Mouse (Mus musculus): ENCODE data around the gene Scgn.

Gene Scgn

DNA sequence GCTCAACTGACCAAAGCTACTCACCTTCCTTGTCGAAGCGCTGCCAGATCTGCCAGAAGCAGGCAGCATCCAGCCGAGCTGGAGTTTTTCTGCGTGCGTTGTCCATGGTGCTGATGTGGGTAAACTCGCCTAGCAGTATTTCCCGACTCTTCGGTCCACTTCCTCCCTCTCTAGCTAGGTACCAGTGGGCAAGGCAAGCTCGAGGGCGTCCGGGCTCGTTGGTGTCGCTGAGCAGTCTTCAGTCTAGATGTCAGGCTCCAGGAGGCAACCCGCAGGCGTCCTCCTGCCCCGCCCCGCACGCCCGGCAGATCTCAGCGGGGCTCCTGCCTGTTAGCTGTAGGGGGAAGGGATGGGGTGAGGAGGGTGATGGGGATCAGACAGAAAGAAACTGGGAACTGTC is at the start of gene Scgn:
Scgn (minus strand) TSS at position 287 of the 400 bp plus-strand sequence.
- peak; percentile 68 for DNase-seq (ENCODE audit: low spot score)

DNA sequence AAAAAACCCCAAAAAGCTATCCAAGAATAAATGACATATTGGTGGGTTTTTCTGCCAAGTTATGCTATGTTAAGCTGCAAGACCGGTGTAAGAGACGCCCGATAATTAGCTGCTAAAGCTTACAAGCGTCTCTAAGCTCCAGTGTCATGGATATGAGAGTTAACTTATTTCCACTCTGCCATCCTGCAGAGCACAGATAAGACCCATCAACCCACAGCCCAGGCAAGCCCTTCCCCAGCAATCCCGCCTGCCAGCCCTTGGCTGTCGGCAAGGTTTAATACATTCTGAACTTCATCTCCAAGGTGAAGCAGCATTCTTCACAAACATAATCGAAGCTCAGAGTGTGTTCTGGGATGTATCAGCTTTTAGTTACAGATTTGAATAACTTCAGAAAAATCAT is 49.2 kb upstream of the Scgn start:
- DNase-seq (ENCODE audit: low spot score), result no peak

DNA sequence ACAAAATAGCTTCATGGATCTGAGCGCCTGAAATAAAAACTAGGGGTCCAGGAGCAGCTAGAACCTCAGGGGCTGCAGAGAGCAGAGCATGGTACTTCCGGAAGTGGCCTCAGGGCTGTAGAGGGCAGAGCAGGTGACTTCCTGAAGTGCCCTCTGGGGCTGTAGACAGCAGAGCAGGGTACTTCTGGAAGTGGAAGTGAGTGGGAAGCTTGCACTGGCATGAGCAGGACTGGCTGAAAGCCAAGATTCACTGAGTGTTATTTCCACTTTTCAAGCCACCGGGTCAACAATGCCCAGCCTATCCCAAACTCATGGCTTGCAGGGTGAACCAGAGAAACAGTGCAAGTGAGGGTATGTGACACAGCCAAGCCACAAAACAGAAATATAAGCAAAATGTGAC is 46.5 kb upstream of the Scgn start:
- DNase-seq (ENCODE audit: low spot score), result no peak

DNA sequence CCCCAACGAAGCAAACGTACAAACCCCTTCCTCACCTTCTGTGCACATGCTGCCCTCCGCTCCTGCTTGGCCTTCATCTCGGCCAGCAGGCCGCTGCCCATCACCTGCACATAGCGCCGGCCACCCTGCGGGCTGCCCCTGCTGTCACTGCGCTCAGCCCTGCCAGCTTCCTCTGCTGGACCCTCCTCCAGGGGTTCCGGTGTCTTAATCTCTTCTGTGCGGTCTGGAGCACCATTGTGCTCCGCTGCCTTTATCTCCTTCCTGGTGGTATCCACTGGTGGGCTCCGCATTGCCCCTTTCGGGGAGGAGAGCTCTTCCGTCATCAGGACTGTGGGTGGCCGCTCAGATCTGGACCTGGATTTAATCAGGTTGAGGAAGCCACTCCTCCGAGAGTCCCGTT is 45.1 kb upstream of the Scgn start:
- DNase-seq (ENCODE audit: low spot score), result no peak

DNA sequence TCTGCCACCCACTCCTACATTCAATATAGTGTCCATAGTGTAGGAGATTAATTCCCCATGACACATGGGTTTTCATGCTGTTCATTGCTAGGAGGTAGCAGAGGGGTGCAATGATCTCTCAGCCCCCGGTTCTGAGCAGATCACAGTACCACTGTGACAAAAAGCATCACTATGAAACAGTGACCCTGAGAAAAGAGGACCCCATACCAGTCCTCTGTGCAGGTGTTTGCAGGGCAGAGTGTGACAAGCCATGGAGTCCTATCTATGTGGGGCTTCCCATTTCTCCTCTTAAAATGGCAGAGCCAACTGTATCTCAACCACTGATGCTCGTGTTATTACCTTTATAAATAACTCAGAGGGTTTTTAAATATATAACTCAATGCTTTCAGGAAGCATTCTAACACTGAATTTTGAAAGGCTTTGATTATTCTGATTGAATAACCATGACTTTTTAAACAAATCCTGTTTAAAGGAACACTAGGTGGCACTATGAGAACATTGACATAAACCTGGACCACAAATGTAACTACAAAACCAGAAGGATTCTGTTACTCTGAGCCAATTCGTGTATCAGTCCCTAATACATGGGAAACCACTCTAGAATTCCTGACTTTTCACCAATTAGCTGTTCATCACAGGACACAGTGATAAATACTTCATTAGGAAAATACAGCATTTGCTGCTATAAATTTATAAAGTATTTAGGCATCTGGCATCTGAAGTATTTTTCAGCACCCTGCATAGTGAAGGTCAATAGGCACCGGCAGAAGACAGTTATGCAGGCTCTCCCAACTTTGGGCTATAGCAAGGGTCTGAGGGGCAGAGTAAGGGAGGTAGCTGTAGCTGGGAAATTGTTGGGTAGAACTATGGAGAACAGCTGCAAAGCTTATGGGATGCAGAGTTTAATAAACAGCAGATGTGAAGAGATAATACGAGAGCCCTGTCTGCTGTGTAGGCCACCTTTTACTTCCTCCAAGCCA is 36.5 kb upstream of the Scgn start:
- no peak for DNase-seq (ENCODE audit: low spot score)

DNA sequence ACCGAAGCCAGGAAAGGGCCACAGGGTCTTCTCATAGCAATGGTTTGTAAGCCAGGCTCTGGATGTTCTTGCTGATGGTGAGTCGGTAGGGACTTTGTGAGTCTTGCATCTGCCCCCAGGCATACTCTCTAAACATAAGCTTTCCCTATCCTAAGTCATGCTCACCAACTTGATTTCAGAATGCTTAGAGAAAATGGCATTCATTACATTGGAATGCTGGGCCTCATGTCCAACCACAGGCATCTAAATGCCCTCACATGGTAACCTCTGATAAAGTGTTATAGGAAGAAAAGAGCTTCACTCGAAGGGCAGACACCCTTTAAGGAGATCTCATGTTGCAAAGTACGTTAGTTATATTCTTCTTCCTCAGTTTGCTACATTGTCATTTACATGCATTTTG is 27.5 kb upstream of the Scgn start:
- no peak for DNase-seq (ENCODE audit: low spot score)

DNA sequence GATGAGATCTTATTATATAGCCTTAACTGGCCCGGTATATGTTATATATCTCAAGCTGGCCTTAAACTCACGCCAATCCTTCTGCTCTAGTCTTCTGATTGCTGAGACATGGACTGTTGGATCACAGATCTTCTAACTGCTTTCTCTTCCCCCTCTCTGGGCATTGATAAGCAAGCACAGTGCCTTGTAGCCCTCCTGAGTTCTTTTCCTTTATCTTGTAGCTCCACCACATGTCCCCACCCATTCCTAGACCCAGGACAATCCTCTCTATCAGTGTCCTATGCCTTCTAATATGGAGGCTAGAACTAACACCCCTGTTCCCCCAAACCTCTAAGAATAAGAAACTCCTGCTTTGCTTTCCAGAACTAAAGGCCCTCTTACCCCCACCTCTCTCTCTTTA is 14.5 kb upstream of the Scgn start:
- no peak for DNase-seq (ENCODE audit: low spot score)

DNA sequence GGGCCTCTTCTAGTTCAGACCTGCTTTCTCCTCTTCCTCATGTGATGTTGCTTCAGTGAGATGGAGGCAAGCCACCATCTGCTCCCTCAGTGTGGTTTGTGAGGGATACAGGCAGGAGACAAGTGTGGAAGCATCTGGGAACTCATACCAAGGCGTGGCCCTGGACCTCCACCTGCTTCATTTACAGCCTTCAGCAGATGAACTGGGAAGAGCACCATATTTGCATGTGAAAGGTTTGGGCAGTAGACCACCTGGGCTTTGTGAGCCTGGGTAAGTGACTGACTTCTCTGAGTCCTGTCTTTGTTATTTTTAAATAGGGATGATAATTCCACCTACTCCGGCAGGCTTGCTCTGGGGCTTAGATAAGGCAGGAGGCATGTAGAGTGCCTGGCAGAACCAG is 10.8 kb upstream of the Scgn start:
- DNase-seq (ENCODE audit: low spot score), result no peak

DNA sequence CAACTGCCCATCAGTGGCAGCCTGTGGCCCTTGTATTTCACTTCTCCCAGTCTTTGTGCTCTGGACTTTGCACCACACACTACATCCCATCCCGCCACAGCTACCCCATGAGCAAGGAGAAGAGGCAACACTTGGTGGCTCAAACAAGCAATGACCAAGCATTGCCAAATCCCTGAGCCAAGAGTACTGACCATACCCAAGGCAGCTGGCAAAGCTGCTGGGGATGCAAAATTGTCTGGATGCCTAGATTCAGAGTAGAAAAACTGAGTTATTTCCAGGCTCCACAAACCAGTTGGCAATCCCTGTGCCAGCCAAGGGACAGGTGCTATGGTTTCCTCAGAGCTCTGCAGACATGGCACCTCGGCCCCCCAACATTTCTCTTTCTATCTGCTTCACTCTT is 10.1 kb upstream of the Scgn start:
- DNase-seq (ENCODE audit: low spot score), result no peak

DNA sequence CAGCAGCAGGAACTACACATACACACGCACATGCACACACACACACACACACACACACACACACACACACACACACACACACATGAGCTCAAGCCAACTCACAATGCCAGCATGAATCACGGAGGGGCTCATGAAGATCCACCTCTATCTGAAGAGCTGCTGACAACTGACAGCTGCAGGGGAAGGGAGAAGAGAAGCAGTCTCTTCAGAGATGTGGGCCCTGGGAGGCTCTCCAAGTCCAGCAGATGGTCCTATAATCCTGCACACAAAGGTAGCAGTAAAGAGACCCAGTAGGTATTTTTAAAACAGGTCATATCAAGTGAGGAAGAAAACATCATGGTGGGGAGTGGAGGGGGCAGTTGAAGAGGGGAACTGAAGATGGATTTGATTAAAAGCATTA is 7.8 kb upstream of the Scgn start:
- DNase-seq (ENCODE audit: low spot score), result no peak

DNA sequence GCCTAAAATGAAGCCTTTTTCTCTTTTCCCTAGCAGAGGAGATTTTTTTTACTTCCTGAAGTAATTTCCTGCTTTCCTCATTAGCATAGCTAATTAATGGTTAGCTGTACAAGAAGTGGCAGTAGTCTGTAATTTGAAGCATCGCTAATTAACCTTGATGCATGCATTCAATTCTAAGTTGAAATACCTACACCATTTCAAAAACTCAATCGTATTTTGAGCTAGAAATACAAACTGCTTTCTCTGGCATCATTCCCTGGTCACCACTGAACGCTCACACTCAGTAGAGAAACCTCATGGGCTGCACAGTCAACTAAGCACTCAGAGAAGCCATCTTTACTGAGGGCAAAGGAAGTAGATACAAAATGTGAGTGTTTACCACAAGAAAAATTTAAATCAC is 3.7 kb upstream of the Scgn start:
- no peak for DNase-seq (ENCODE audit: low spot score)

DNA sequence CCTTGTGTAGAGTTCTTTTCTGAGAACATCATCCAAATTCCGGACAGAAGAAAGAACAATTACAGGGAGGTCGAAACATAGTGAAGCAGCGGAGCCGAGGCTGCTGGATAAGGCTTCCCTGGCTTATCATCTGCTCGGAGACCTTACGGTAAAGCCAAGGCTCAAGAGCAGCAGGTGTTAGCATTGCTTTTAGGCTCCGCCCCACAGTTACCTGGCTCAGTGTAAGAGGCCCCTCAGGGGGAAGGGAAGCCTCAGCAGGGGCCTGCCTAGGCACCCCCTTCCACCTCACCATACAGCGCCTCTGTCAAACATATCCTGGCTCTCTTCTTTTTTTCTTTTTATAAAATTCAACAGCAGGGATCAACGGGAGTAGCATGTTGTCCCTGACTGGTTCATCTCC is 3.0 kb upstream of the Scgn start:
- DNase-seq (ENCODE audit: low spot score), result no peak

DNA sequence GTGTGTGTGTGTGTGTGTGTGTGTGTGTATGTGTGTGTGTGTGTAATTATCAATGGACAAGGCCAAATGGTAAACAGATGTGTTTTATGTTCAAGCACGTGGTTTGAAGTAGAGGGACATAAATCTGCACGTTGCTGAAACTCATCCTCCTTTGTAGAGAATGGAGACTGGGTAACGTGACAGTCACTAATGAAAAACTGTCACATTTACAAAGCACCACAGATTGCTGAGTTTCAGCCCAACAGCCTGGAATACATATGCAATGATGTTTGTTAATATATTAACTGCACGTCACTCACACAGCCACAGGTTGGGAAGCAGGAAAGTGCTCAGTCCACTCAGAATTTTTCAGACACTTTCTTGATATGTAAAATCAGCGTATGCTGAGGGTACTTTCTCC is 563 bp downstream of the Scgn start:
- DNase-seq (ENCODE audit: low spot score), result no peak

DNA sequence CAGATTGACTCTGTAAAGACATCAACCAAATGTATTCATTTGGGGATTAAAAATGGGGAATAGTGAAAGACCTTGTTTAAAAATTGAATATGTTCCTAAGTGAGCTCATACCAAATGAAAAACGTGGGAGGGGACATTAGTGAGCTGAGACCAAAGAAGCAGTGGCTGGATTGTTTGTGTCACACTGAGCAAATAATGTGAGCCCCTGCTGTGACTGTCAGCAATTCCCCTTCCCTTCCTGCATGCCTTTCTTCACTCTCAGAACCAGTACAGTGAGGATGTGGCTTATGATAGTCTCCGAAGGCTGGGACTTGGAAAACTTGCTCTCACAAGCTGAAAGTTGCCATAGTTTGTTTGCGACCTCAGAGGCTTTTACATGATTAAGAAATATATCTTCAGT is 5.9 kb downstream of the Scgn start:
- no peak for DNase-seq (ENCODE audit: low spot score)

DNA sequence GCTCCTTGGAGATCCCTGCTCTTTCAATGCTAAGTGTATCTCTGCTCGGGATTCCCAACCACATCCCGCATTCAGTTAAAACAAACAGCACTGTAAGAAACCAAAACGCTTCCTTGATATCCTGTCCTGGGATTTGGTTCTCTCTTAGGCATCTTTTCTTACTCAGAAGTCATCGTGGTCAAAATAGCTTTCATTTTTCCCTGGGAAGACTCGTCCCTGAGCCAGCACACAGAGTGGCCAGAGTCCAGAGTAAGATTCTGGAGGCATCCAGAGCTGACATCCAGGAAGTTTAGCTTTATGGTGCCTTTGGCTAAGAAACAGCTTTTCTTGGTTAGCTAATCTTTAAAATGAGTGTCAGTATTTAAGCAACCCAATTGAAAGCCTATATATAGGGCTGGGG is 18.7 kb downstream of the Scgn start:
- DNase-seq (ENCODE audit: low spot score), result no peak

DNA sequence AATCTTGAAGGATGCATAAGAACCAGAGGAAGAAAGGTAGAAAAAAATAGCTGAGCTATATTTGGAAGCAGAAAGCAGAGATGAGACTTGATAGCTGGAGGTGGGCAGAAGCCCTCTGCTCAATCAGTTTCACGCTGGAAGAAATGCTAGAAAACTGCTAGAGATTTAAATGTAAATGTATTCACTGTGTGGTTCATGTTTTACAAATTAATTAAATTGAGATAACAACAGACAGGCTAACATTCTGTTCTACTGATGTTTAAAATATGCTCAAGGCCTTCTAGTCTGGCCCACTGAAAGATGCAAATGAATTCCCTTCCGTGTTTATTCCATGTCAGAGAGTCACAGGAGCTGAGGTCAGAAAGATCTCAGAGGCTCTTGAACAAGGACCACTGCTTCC is 19.1 kb downstream of the Scgn start:
- DNase-seq (ENCODE audit: low spot score), result no peak

DNA sequence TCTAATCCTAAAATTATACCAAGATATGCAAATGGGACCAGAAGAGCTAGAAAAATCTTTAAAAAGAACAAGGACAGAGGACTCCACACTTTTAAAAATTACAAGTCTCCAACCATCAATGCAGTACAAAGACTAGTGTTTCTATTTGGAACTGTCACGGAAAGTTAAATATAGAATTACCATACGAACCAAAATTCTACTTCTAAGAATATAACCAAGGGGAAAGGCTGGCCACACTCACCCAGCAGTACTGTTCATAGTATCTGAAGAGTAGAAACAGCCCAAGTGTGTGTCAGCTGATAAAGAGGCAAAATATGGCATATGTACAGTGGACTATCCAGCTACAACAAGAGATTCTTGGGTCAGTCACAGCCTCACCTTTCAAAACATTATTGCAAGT is 26.1 kb downstream of the Scgn start:
- DNase-seq (ENCODE audit: low spot score), result no peak

DNA sequence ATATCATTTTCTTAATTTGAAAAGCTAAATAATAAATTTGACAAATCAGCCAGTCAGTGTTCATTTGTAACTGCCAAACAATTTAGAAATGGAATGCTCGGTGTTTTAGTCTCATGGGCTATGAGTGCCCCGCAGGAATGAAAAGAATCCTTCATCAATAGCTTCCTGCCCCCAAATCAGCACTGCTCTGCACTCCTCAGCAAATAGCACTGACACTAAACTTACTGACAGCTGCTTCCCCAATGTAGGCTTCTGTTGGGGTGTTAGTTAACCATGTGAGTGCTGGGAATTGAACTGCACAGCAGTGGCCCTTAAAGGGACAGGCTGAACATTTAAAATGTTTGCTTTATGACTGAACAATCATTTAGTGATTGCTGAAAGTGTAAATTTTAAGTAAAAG is 31.2 kb downstream of the Scgn start:
- no peak for DNase-seq (ENCODE audit: low spot score)

DNA sequence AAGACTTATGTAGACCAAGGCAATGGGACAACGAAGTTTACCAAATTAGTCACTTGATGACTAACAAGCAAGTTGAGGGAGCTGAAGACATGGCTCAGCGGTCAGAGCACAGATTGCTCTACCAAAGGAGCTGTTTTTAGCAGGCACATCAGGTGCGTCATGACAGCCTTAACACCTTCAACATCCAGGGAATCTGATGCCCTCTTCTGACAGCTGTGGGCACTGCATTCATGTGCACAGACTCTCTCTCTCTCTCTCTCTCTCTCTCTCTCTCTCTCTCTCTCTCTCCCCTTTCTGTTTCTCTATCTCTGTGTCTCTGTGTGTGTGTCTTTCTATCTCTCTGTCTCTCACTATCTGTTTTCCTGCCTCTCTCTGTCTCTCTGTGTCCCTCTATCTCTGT is 40.1 kb downstream of the Scgn start:
- peak; percentile 22 for DNase-seq (ENCODE audit: low spot score)

DNA sequence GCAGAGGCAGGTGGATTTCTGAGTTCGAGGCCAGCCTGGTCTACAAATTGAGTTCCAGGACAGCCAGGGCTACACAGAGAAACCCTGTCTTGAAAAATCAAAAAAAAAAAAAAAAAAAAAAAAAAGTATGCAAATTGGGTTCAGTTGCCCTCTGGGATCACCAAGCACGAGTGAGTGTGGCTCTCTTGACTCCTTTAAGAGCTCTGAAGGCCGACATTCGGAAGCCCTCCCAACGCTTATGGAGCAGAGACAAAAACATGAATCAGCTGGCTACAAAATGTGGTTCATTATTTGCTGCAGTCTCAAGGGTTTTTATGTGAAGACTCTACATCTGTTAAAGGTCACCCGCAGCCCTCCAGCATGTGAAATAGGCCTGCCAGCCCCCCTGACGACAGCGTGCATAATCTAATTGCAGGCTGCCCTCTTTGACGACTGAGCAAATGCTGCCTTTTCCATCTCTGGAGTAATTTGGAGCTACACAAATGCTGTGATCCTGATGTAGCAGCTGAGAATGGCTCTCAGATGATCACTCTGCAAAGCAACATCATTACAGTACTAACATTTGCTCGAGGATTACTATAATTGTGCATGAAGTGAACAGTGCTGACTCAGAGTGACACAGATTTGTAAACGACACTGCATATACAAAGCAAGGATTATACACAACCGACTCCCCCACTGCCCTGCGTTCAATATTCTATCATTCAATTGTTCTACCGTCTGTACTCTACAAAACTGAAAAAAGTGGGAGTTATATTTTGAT is 41.3 kb downstream of the Scgn start:
- DNase-seq (ENCODE audit: low spot score), result no peak

DNA sequence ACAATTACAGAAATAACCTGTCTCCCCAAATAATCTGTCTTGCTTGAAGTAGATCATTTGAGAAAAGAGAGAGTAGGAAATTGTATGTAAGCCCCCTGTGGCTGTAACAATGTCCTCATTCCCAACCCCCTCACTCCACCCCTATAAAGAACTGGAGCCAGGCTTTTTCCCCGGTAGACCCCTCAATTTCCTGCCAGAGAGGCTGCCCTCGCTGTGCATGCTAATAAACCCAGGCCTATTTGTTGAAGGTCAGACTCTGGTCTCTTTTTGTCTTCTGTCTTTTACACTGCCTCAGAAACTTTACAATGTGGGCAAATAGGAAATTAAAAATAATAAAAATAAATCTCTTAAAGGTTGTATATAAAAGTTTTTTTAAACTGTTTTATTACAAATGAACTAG is 44.8 kb downstream of the Scgn start:
- DNase-seq (ENCODE audit: low spot score), result no peak

DNA sequence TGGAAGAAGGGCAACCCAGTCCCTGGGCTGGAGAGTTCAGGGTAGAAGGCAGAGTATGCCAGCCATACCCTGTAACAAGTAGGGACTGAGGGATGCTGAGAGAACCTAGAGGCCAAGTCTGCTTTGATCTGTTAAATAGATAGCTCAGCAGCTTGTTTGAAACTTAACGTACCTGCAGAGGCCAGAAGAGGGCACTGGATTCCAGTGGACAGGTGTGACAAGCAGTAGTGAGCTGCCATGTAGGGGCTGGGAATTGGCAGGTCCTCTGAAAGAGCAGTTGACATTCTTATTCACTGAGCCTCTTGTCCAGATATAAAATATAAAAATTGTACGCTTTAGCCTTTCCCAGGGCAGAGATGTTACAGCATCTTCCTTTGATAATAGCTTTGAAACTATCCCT is 48.2 kb downstream of the Scgn start:
- DNase-seq (ENCODE audit: low spot score), result no peak

DNA sequence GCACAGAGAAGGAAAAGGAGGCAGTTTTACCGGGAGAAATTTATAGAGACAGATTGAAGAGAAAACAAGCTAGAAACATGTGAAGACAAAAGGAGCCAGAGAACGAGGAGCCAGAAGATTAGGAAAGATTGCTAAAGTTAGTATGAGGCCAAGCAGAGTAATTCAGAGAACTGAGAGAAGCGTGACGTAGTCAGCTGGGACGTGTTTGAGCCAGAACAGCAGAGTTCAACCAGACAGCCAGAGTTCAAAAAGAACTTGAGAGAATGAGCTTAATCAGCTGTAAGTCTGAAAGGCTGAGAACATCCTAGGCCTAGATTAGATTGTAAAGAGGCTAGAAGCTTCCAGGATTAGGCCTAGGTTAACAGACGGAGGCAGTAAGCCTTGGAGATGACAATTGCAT is 50.7 kb downstream of the Scgn start:
- no peak for DNase-seq (ENCODE audit: low spot score)

Measured in urinary bladder, postnatal 14 days (tissue).